Mouse (Mus musculus) stomach, postnatal 0 days (tissue): Measurements from ENCODE around the gene Kidins220.

Experiments used
- CTCF ChIP-seq: IDR thresholded peaks from 2 replicates; pipeline ENCODE4 v1.5.1; 2016; ENCODE audit warnings: antibody characterized with exemption, low read depth, mild to moderate bottlenecking, moderate library complexity
- EP300 ChIP-seq: optimal IDR thresholded peaks from 2 replicates; pipeline ENCODE3; 2016; ENCODE audit warnings: antibody characterized with exemption

- no peak for TF ChIP-seq CTCF
- no peak for TF ChIP-seq EP300
These were observed 129.8 kb downstream of the Kidins220 start for GRCm38 (mm10) chr12:25104541-25104940.
